Mouse (Mus musculus) lung, postnatal 0 days (tissue): ENCODE results near the gene Rangrf.

ENCODE experiments used
- CTCF ChIP-seq: IDR thresholded peaks from 2 replicates; pipeline ENCODE4 v1.5.1; 2016; ENCODE audit warnings: antibody characterized with exemption, mild to moderate bottlenecking
- EP300 ChIP-seq: IDR thresholded peaks from 2 replicates; pipeline ENCODE4 v1.6.1; 2016; ENCODE audit warnings: antibody characterized with exemption, mild to moderate bottlenecking, control low read depth

- TF ChIP-seq CTCF (no peak), EP300 (no peak)
Measured at GRCm38 (mm10) chr11:68955473-68955872, 19.5 kb downstream of the Rangrf start.
